8 mouse cellular contexts compared by ENCODE assay signal in the genomic region with DNA sequence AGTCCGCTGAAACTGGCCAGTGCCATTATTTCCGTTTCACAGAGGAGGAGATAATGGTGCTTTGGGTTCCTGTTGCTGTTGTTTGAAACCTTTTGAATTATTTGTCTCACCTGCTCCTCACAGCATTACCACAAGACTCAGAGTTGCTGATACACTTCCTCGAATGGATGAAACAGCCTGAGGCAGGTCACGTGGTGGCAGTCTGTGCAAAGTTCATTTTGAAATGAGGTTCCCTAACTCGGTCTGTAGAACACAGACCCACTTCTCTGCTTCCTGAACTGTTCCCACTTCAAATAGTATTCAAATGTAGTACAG. TPM values are rescaled to one million over a fixed set of nuclear protein-coding genes. Genes with fewer than 3 reads are reported as not detected.
DNase-seq lines count a peak whose midpoint lies in the region; ATAC-seq and TF ChIP-seq lines count a peak whose summit lies in the region.

No protein-coding gene starts in this region.

- peak overlapping the region; percentile 66 for H3K4me3 ChIP-seq in heart, embryonic 11.5 days (ENCODE audit: low read depth, low read length)
- H3K4me3 ChIP-seq in embryonic facial prominence, embryonic 11.5 days (ENCODE audit: low read depth, low read length), result peak overlapping the region; percentile 65
- H3K4me3 ChIP-seq in liver, embryonic 14.5 days (ENCODE audit: insufficient read depth in 1 of 2, low read depth in 2 of 2, low read length in 2 of 2), result peak overlapping the region; percentile 54 to 56; a peak in 3 of 4 replicates

- H3K4me1 ChIP-seq in heart, embryonic 11.5 days (ENCODE audit: control insufficient read depth, insufficient read depth, low read length), result peaks cover 2% of the 10 kb centered on the region; the same call in 1 of the 2 replicates
- no peaks in the 10 kb centered on the region for H3K4me1 ChIP-seq in embryonic facial prominence, embryonic 11.5 days (ENCODE audit: control insufficient read depth, insufficient read depth, low read length)
- peaks cover 0 to 8% of the 10 kb centered on the region in 2 experiments; a peak in 2 of 4 replicates for H3K4me1 ChIP-seq in liver, embryonic 14.5 days (replicated peaks; ENCODE audit: control insufficient read depth in 2 of 2, insufficient read depth in 2 of 2, low read length in 1 of 2)

- WGBS in heart, embryonic 11.5 days (ENCODE audit: insufficient replicate concordance), result 16% methylated on average over 5 of the region's 5 CpGs
- WGBS in embryonic facial prominence, embryonic 11.5 days, result 12% methylated on average over 5 of the region's 5 CpGs
- 10% methylated on average over 5 of the region's 5 CpGs for WGBS in liver, embryonic 14.5 days (ENCODE audit: insufficient replicate concordance)

- H3K4me2 ChIP-seq in heart, embryonic 11.5 days, result peak overlapping the region; percentile 91
- H3K4me2 ChIP-seq in embryonic facial prominence, embryonic 11.5 days (ENCODE audit: low read depth, low read length), result peak overlapping the region; percentile 79
- peak overlapping the region; percentile 64 for H3K4me2 ChIP-seq in liver, embryonic 14.5 days (ENCODE audit: low read depth)

- H3K27ac ChIP-seq in heart, embryonic 11.5 days (ENCODE audit: low read depth, low read length), result 0 out of 2 replicates have a peak overlapping the region, but pooled peaks have one; percentile 10
- no peak overlapping the region for H3K27ac ChIP-seq in embryonic facial prominence, embryonic 11.5 days (replicated peaks; ENCODE audit: low read depth, low read length)
- no peak overlapping the region for H3K27ac ChIP-seq in liver, embryonic 14.5 days

- H3K9ac ChIP-seq in heart, embryonic 11.5 days (ENCODE audit: low read depth, low read length), result peak overlapping the region; percentile 75
- H3K9ac ChIP-seq in embryonic facial prominence, embryonic 11.5 days (replicated peaks; ENCODE audit: low read length), result peak overlapping the region; percentile 54
- no peak overlapping the region for H3K9ac ChIP-seq in liver, embryonic 14.5 days (replicated peaks)

- TF ChIP-seq CTCF in liver, embryonic 14.5 days (IDR thresholded peaks at IDR 0.05; ENCODE audit: low read depth), result no peak

- no peaks in the 10 kb centered on the region for H3K27me3 ChIP-seq in heart, embryonic 11.5 days (ENCODE audit: control insufficient read depth, insufficient read depth, low read length)
- no peaks in the 10 kb centered on the region for H3K27me3 ChIP-seq in embryonic facial prominence, embryonic 11.5 days (ENCODE audit: control insufficient read depth, insufficient read depth, low read length)
- no peaks in the 10 kb centered on the region for H3K27me3 ChIP-seq in liver, embryonic 14.5 days (ENCODE audit: control insufficient read depth, insufficient read depth, low read length)

- TF ChIP-seq EP300 in liver, embryonic 14.5 days (IDR thresholded peaks at IDR 0.05; ENCODE audit: low read depth), result no peak

- ATAC-seq in heart, embryonic 11.5 days (replicated peaks; ENCODE audit: insufficient number of reproducible peaks, low FRiP score, low TSS enrichment), result no peak
- no peak; the same call in 1 of the 2 replicates for ATAC-seq in embryonic facial prominence, embryonic 11.5 days (replicated peaks; ENCODE audit: insufficient number of reproducible peaks, low FRiP score, low TSS enrichment, low read depth)
- ATAC-seq in inflammation-experienced regulatory T-cells, adult 6 months, result peak; percentile 53
- ATAC-seq in liver, embryonic 14.5 days (ENCODE audit: insufficient read depth), result peak; percentile 8; the same call in 1 of the 2 replicates

- no peak for DNase-seq in heart, postnatal 36 days
- DNase-seq in embryonic facial prominence, embryonic 11.5 days (ENCODE audit: low spot score), result no peak
- no peak for DNase-seq in liver, embryonic 14.5 days (ENCODE audit: low read depth in 3 of 3, low spot score in 3 of 3)
- peak; percentile 88 for DNase-seq in naive thymus-derived CD4-positive, alpha-beta T cell, adult 2 months (ENCODE audit: low read depth)
- no peak for DNase-seq in gastrocnemius, postnatal 36 days
- DNase-seq in urinary bladder, postnatal 25 days (ENCODE audit: low spot score), result no peak

- intact Hi-C loops in heart, postnatal 36 days (cut with DNase I), result no loop called here
- intact Hi-C loops in gastrocnemius, postnatal 36 days (cut with DNase I), result no loop called here

- H3K9me3 ChIP-seq in heart, embryonic 11.5 days (replicated peaks; ENCODE audit: control insufficient read depth, low read length), result no peaks in the 10 kb centered on the region
- H3K9me3 ChIP-seq in embryonic facial prominence, embryonic 11.5 days (replicated peaks; ENCODE audit: control insufficient read depth, low read length), result no peaks in the 10 kb centered on the region
- no peaks in the 10 kb centered on the region for H3K9me3 ChIP-seq in liver, embryonic 14.5 days (ENCODE audit: control insufficient read depth, low read length)

- H3K36me3 ChIP-seq in heart, embryonic 11.5 days (ENCODE audit: control insufficient read depth, insufficient read depth, low read length), result no peaks in the 10 kb centered on the region
- no peaks in the 10 kb centered on the region for H3K36me3 ChIP-seq in embryonic facial prominence, embryonic 11.5 days (replicated peaks; ENCODE audit: control insufficient read depth, insufficient read depth, low read depth, low read length)
- H3K36me3 ChIP-seq in liver, embryonic 14.5 days (replicated peaks; ENCODE audit: control insufficient read depth, insufficient read depth, low read depth), result no peaks in the 10 kb centered on the region

RNA-seq across cellular contexts. Expression of gene Plcxd2, which starts 0.8 kb away (rescaled TPM):
- polyA plus RNA-seq in heart, embryonic 11.5 days (2014; fragmentation: Nextera tagmentation; extraction: Ambion mirVana), result 0.49 and 0.83 TPM in 2 replicates
- under 1 TPM; 0.05 to 0.14 TPM for total RNA-seq in heart, postnatal 36 days (2021)
- 1.4 and 1.8 TPM in 2 replicates for polyA plus RNA-seq in embryonic facial prominence, embryonic 11.5 days (2014; fragmentation: Nextera tagmentation; extraction: Ambion mirVana)
- polyA plus RNA-seq in inflammation-experienced regulatory T-cells, adult 6 months (2017; shearing (Covaris generic)), result 1 to 10 TPM; 2.6 to 6.1 (median 5.4) TPM
- 1.6 and 1.9 TPM in 2 replicates for polyA plus RNA-seq in liver, embryonic 14.5 days (2012; rRNA removed)
- 1.6 and 2.3 TPM in 2 replicates for polyA plus RNA-seq in liver, embryonic 14.5 days (2014; fragmentation: Nextera tagmentation; extraction: Ambion mirVana)
- total RNA-seq in gastrocnemius, postnatal 36 days (2021), result under 1 TPM; 0.22 to 0.26 TPM

RNA-seq across cellular contexts. Expression of gene Phldb2, which starts 57.5 kb away (rescaled TPM):
- polyA plus RNA-seq in heart, embryonic 11.5 days (2014; fragmentation: Nextera tagmentation; extraction: Ambion mirVana), result 37.3 and 38.2 TPM in 2 replicates
- total RNA-seq in heart, postnatal 36 days (2021), result 10 to 100 TPM; 14.8 to 16.4 TPM
- polyA plus RNA-seq in embryonic facial prominence, embryonic 11.5 days (2014; fragmentation: Nextera tagmentation; extraction: Ambion mirVana), result 48.9 and 54.6 TPM in 2 replicates
- under 1 TPM in 1 of 3 experiments, not detected in 2; 0.15 TPM for polyA plus RNA-seq in inflammation-experienced regulatory T-cells, adult 6 months (2017; shearing (Covaris generic))
- polyA plus RNA-seq in liver, embryonic 14.5 days (2012; rRNA removed), result 9.7 and 9.8 TPM in 2 replicates
- 12.7 and 13.6 TPM in 2 replicates for polyA plus RNA-seq in liver, embryonic 14.5 days (2014; fragmentation: Nextera tagmentation; extraction: Ambion mirVana)
- 1 to 10 TPM; 6.1 to 8.1 TPM for total RNA-seq in gastrocnemius, postnatal 36 days (2021)

Comparison
In these comparisons a context has a peak if more than half of its experiments do, and no peak if none do; other contexts are left out.
1. ATAC-seq: peak in inflammation-experienced regulatory T-cells, adult 6 months (single experiment) and liver, embryonic 14.5 days (single experiment); none in heart, embryonic 11.5 days (single experiment) and embryonic facial prominence, embryonic 11.5 days (single experiment).
2. RNA of gene Phldb2, which starts 57.5 kb away (polyA plus RNA-seq): 48.9 to 54.6 TPM in embryonic facial prominence, embryonic 11.5 days, 37.3 to 38.2 TPM in heart, embryonic 11.5 days and 9.7 to 13.6 TPM in liver, embryonic 14.5 days; 0.15 TPM in inflammation-experienced regulatory T-cells, adult 6 months; every median in the first group is over 4 times any median in the second.
3. Peak in every context shown above with its lines, with median percentiles within 50 percentile points of each other: H3K4me2 ChIP-seq and H3K4me3 ChIP-seq.